Mouse (Mus musculus) mesoderm, embryonic 11.5 days (tissue): ENCODE data around the gene Olfr464.

Experiments
- DNase-seq: peaks from one replicate; pipeline ENCODE4 v3.0.0-alpha.2; 2012; ENCODE audit warnings: low read depth, low spot score

The Olfr464 gene

GRCm38 (mm10) chr11:87920966-87921365, at the start of gene Olfr464:
Gene Olfr464, minus strand, starts transcription at chr11:87920967.
- DNase-seq: peak; percentile 77

GRCm38 (mm10) chr11:87968356-87969122, 47.8 kb upstream of the Olfr464 start:
- no peak for DNase-seq

- DNase-seq: peak; percentile 92
Observed at GRCm38 (mm10) chr11:87967692-87968289, 47.0 kb upstream of the Olfr464 start.

- DNase-seq: no peak
Observed at GRCm38 (mm10) chr11:87966214-87966613, 45.4 kb upstream of the Olfr464 start.

- no peak for DNase-seq
Observed at GRCm38 (mm10) chr11:87965293-87965692, 44.5 kb upstream of the Olfr464 start.

GRCm38 (mm10) chr11:87957066-87957465, 36.3 kb upstream of the Olfr464 start:
- peak; percentile 73 for DNase-seq

- DNase-seq: no peak
Observed at GRCm38 (mm10) chr11:87955144-87955543, 34.4 kb upstream of the Olfr464 start.

GRCm38 (mm10) chr11:87949990-87950389, 29.2 kb upstream of the Olfr464 start:
- no peak for DNase-seq

GRCm38 (mm10) chr11:87935467-87935866, 14.7 kb upstream of the Olfr464 start:
- no peak for DNase-seq

- no peak for DNase-seq
Observed at GRCm38 (mm10) chr11:87933731-87934130, 13.0 kb upstream of the Olfr464 start.

- no peak for DNase-seq
Observed at GRCm38 (mm10) chr11:87930348-87930747, 9.6 kb upstream of the Olfr464 start.

- DNase-seq: no peak
Observed at GRCm38 (mm10) chr11:87920301-87920700, 466 bp downstream of the Olfr464 start.

- no peak for DNase-seq
Observed at GRCm38 (mm10) chr11:87916005-87916404, 4.8 kb downstream of the Olfr464 start.

- no peak for DNase-seq
Observed at GRCm38 (mm10) chr11:87904331-87904730, 16.4 kb downstream of the Olfr464 start.

- DNase-seq: no peak
Observed at GRCm38 (mm10) chr11:87897287-87897686, 23.5 kb downstream of the Olfr464 start, which contains the start of gene Olfr463. Gene Olfr463, minus strand, starts transcription at chr11:87897387.

GRCm38 (mm10) chr11:87892168-87892567, 28.6 kb downstream of the Olfr464 start, which contains the start of gene Olfr462:
Gene Olfr462, minus strand, starts transcription at chr11:87892268.
- no peak for DNase-seq

- DNase-seq: no peak
Observed at GRCm38 (mm10) chr11:87884856-87885255, 35.9 kb downstream of the Olfr464 start.

- peak; percentile 41 for DNase-seq
Observed at GRCm38 (mm10) chr11:87883493-87883892, 37.3 kb downstream of the Olfr464 start.

GRCm38 (mm10) chr11:87881714-87882113, 39.1 kb downstream of the Olfr464 start:
- DNase-seq: no peak

GRCm38 (mm10) chr11:87879826-87880225, 40.9 kb downstream of the Olfr464 start:
- DNase-seq: no peak

GRCm38 (mm10) chr11:87875436-87875835, 45.3 kb downstream of the Olfr464 start, which contains the start of gene Epx:
Gene Epx, minus strand, starts transcription at chr11:87875536.
- DNase-seq: no peak

GRCm38 (mm10) chr11:87871766-87872165, 49.0 kb downstream of the Olfr464 start:
- DNase-seq: no peak

- DNase-seq: no peak
Observed at GRCm38 (mm10) chr11:87870096-87870495, 50.7 kb downstream of the Olfr464 start.
